Mouse (Mus musculus): Measurements from ENCODE around the gene Rdh7. TPM values are rescaled to one million over a fixed set of nuclear protein-coding genes. Genes with fewer than 3 reads are reported as not detected.
"Not testable (repeated sequence)": the region's sequence is repeated elsewhere in the genome, so short reads cannot be mapped to it uniquely, and the experiment has no call there.

The Rdh7 gene
- polyA plus RNA-seq (2015; fragmentation: Nextera tagmentation; extraction: Ambion mirVana): 0.35 and 0.63 TPM in 2 replicates

DNA sequence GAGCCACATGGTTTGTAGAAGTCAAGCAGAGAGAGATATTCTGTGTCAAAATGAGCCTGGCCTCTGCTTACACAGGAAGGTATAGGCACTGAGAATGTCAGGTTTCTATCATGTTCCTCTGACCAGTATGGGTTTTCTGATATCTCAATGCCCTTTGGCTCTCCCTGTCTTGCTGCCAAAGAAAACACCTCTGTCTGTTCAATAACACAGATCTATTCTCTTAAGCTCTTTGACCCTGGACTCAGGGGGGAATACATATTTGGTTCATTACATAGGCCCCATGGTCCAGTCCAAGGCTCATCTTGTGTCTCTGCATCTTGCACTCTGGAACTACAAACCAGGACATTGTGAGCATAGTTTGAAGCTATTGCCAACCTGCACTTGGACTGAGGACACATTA, at the start of gene Rdh7:
Gene Rdh7 (minus strand): TSS at position 213 of the 400 bp plus-strand sequence.
- H3K27ac ChIP-seq: no peak within 1 kb of the TSS
- H3K4me2 ChIP-seq (replicated peaks): no peak within 1 kb of the TSS
- H3K27me3 ChIP-seq (replicated peaks): no peaks in the 10 kb centered on the region
- ATAC-seq: no peak
- H3K4me1 ChIP-seq (replicated peaks): no peaks in the 10 kb centered on the region
- no peak within 1 kb of the TSS for H3K9ac ChIP-seq
- no peaks in the 10 kb centered on the region for H3K9me3 ChIP-seq
- no peak within 1 kb of the TSS for H3K4me3 ChIP-seq (replicated peaks)
- no peaks in the 10 kb centered on the region for H3K36me3 ChIP-seq

GRCm38 (mm10) chr10:127937428-127938010, 48.9 kb upstream of the Rdh7 start:
- 4% methylated on average over 2 of the region's 2 CpGs for WGBS
- no peak overlapping the region for H3K27ac ChIP-seq
- no peak overlapping the region for H3K9ac ChIP-seq
- H3K27me3 ChIP-seq (replicated peaks): no peaks in the 10 kb centered on the region
- no peaks in the 10 kb centered on the region for H3K36me3 ChIP-seq
- H3K4me1 ChIP-seq (replicated peaks): no peaks in the 10 kb centered on the region
- no peak overlapping the region for H3K4me3 ChIP-seq (replicated peaks)
- no peaks in the 10 kb centered on the region for H3K9me3 ChIP-seq
- H3K4me2 ChIP-seq (replicated peaks): no peak overlapping the region
- peak; percentile 50; the same call in 1 of the 2 replicates for ATAC-seq

DNA sequence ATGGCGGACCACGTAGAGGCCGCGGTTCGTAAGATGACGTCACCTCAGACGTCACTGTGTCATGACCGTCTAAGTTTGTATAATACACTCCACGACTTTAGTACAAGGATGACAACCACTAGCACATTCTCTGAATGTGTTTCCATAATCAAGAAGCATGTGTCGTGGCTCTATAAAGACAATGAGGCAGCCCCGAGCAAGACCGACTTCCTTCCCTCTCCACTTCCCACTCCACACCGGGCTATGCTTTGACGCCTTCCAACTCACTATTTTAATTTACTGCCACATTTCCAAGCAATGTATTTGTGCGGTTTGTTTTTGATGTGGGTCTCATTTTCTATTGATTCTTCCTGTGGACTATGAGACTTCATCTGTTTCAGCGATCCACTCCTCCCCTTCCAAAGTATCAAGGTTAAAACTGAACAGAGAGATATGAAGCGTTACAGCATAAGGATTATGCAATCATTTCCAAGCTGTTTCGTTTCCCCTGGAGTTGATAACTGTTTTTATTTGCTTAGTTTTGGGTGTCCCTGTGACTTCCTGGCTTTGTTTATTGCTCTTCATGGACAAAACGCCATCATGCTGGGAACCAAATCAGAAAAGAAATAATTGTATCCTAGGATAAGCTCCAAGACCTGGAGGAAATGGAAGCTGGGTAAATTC, 48.3 kb upstream of the Rdh7 start:
- Histone ChIP-seq H3K9me3 (no peaks in the 10 kb centered on the region), H3K4me3 (replicated peaks) (no peak overlapping the region), H3K4me2 (replicated peaks) (no peak overlapping the region), H3K27me3 (replicated peaks) (no peaks in the 10 kb centered on the region), H3K27ac (no peak overlapping the region), H3K36me3 (no peaks in the 10 kb centered on the region), H3K4me1 (replicated peaks) (no peaks in the 10 kb centered on the region), H3K9ac (no peak overlapping the region)
- 75% methylated on average over 19 of the region's 19 CpGs for WGBS
- ATAC-seq: peak; percentile 76

DNA sequence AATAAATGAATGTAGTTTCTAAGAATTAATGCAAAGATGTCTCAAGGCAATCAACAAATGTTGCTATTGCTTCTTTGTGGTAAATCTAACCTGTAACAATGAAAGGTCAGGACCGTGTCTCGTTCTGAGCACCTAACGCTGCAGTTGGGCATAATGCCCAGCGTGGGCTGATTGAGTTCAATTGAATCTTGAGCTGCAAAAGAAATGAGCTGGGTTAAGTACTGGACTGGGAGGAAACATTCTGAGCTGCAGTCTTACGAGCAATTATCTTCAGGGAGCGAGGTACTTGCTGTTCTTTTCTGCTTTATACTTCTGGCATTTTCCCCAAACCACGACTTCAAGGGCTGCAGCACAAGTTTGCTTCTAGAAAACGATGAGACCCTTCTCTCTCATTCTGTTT, 47.7 kb upstream of the Rdh7 start:
- H3K27me3 ChIP-seq (replicated peaks): no peaks in the 10 kb centered on the region
- H3K9ac ChIP-seq: no peak overlapping the region
- no peaks in the 10 kb centered on the region for H3K9me3 ChIP-seq
- H3K4me2 ChIP-seq (replicated peaks): no peak overlapping the region
- ATAC-seq: no peak
- no peaks in the 10 kb centered on the region for H3K36me3 ChIP-seq
- no peak overlapping the region for H3K4me3 ChIP-seq (replicated peaks)
- no peaks in the 10 kb centered on the region for H3K4me1 ChIP-seq (replicated peaks)
- no peak overlapping the region for H3K27ac ChIP-seq
- WGBS: 86% methylated on average over 8 of the region's 8 CpGs

DNA sequence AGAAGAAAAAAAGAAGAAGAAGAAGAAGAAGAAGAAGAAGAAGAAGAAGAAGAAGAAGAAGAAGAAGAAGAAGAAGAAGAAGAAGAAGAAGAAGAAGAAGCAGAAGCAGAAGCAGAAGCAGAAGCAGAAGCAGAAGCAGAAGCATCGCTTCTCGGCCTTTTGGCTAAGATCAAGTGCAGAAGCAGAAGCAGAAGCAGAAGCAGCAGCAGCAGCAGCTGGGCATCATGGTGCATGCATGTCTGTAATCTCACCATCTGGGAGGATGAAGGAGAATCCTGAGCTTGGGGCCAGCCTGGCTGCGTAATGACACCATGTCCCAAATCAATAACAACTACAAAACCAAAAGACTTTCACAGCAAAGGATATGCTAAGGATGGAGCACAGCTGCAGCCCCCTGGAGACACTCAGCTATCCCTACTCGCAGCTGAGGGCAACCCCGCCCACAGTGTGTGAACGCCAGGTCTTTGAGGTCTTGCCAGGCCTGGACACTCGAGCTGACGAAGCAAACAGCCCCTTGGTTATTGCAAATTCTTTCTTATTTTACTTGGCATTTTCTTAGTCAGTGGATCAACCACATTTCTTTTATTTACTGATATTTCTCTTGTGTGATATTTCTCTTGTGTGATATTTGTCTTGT, 43.8 kb upstream of the Rdh7 start:
- no peaks in the 10 kb centered on the region for H3K27me3 ChIP-seq (replicated peaks)
- 60% methylated on average over 8 of the region's 8 CpGs for WGBS
- no peaks in the 10 kb centered on the region for H3K36me3 ChIP-seq

GRCm38 (mm10) chr10:127927737-127928136, 39.1 kb upstream of the Rdh7 start:
- ATAC-seq: no peak
- WGBS: 62% methylated on average over 2 of the region's 2 CpGs
- H3K9me3 ChIP-seq: no peaks in the 10 kb centered on the region
- H3K4me1 ChIP-seq (replicated peaks): peaks cover 2% of the 10 kb centered on the region; the same call in 1 of the 2 replicates
- H3K27me3 ChIP-seq (replicated peaks): no peaks in the 10 kb centered on the region
- no peaks in the 10 kb centered on the region for H3K36me3 ChIP-seq
- no peak overlapping the region for H3K9ac ChIP-seq
- no peak overlapping the region for H3K4me3 ChIP-seq (replicated peaks)
- no peak overlapping the region for H3K4me2 ChIP-seq (replicated peaks)
- no peak overlapping the region for H3K27ac ChIP-seq

More for the DNA sequence above, 43.8 kb upstream of the Rdh7 start:
- H3K4me1 ChIP-seq (replicated peaks): no peaks in the 10 kb centered on the region
- no peaks in the 10 kb centered on the region for H3K9me3 ChIP-seq
- H3K4me2 ChIP-seq (replicated peaks): no peak overlapping the region
- no peak overlapping the region for H3K27ac ChIP-seq
- no peak for ATAC-seq
- no peak overlapping the region for H3K4me3 ChIP-seq (replicated peaks)
- no peak overlapping the region for H3K9ac ChIP-seq

DNA sequence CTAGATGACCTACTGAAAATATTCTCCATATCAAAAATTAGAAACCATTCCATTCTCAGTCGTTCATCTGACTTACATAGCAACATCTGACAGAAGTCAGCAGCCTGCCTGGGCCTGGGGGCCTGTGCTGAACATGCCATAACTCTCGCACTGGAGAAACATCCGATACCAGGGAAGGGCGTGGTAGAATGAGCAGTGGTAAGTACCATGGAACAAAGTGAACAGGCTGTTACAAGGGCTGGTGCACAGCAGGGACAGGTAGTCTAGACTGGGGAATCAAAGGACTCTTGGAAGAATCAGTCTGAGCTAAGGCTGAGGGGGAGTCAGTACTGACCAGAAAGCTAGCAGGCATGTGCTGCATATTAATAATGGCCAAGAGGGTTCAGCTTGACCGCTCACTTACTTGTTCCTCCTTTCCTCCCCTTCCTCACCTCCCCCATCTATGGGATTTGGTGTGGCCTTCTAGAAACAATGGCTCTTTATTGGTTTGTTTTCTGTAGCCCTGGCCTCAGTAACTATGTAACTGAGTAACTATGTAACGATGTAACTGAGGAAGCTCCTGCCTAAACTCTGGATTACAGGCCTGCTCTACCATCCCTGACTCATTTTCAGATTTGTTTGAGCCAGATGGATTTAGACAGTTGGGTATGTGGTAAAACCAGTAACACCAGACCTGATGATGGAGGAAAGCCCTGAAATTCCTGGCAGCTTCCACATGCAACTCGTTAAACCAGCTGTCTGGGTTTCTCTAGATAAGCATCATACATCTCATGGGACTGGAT, 36.2 kb upstream of the Rdh7 start:
- H3K4me1 ChIP-seq (replicated peaks): peaks cover 2% of the 10 kb centered on the region; the same call in 1 of the 2 replicates
- H3K9ac ChIP-seq: no peak overlapping the region
- no peaks in the 10 kb centered on the region for H3K9me3 ChIP-seq
- no peak overlapping the region for H3K4me3 ChIP-seq (replicated peaks)
- WGBS: 50% methylated on average over 7 of the region's 7 CpGs
- no peak overlapping the region for H3K4me2 ChIP-seq (replicated peaks)
- H3K27ac ChIP-seq: peak overlapping the region; percentile 36; the same call in 1 of the 2 replicates
- no peaks in the 10 kb centered on the region for H3K36me3 ChIP-seq
- H3K27me3 ChIP-seq (replicated peaks): no peaks in the 10 kb centered on the region
- ATAC-seq: peak; percentile 75

GRCm38 (mm10) chr10:127923024-127923423, 34.4 kb upstream of the Rdh7 start:
- no peaks in the 10 kb centered on the region for H3K27me3 ChIP-seq (replicated peaks)
- no peak for ATAC-seq
- H3K4me3 ChIP-seq (replicated peaks): no peak overlapping the region
- 89% methylated on average over 8 of the region's 8 CpGs for WGBS
- H3K27ac ChIP-seq: no peak overlapping the region
- no peaks in the 10 kb centered on the region for H3K36me3 ChIP-seq
- no peak overlapping the region for H3K4me2 ChIP-seq (replicated peaks)
- H3K4me1 ChIP-seq (replicated peaks): peaks cover 2% of the 10 kb centered on the region; the same call in 1 of the 2 replicates
- H3K9me3 ChIP-seq: no peaks in the 10 kb centered on the region
- no peak overlapping the region for H3K9ac ChIP-seq

- H3K9me3 ChIP-seq: no peaks in the 10 kb centered on the region
- H3K4me1 ChIP-seq (replicated peaks): peaks cover 2% of the 10 kb centered on the region; the same call in 1 of the 2 replicates
- no peaks in the 10 kb centered on the region for H3K27me3 ChIP-seq (replicated peaks)
- no peaks in the 10 kb centered on the region for H3K36me3 ChIP-seq
- 69% methylated on average over 1 of the region's 1 CpGs for WGBS
- ATAC-seq: peak; percentile 37; the same call in 1 of the 2 replicates
- H3K27ac ChIP-seq: no peak overlapping the region
- H3K4me3 ChIP-seq (replicated peaks): no peak overlapping the region
- no peak overlapping the region for H3K4me2 ChIP-seq (replicated peaks)
- H3K9ac ChIP-seq: no peak overlapping the region
These were observed 33.6 kb upstream of the Rdh7 start for GRCm38 (mm10) chr10:127922241-127922640.

DNA sequence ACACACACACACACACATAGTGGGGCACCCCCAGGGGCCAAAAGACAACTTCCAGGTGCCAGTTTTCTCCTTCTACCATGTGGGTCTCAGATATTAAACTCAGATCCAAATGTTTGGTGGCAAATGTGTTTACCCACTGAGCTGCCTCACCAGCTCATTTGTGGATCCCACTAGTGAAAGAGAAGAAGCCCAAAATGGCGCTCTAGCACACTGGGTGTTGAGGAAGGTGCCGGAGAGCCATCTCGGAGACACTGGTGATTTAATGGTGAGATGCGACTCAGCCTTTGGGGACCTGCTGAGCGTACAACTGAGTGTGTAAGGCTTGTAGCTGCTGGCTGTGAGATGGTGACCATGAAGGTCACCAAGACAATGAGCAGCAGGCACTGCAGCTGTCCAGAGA, 29.0 kb upstream of the Rdh7 start:
- 93% methylated on average over 5 of the region's 5 CpGs for WGBS

GRCm38 (mm10) chr10:127917183-127917582, 28.6 kb upstream of the Rdh7 start:
- not testable (repeated sequence) for H3K4me2 ChIP-seq (replicated peaks); H3K4me1 ChIP-seq (replicated peaks); H3K27me3 ChIP-seq (replicated peaks); H3K27ac ChIP-seq; H3K9me3 ChIP-seq; H3K4me3 ChIP-seq (replicated peaks); ATAC-seq; H3K9ac ChIP-seq; H3K36me3 ChIP-seq
- 86% methylated on average over 3 of the region's 3 CpGs for WGBS

More for the DNA sequence above, 29.0 kb upstream of the Rdh7 start:
- no peaks in the 10 kb centered on the region for H3K9me3 ChIP-seq
- H3K27me3 ChIP-seq (replicated peaks): no peaks in the 10 kb centered on the region
- no peak for ATAC-seq
- no peak overlapping the region for H3K4me2 ChIP-seq (replicated peaks)
- no peaks in the 10 kb centered on the region for H3K36me3 ChIP-seq
- no peak overlapping the region for H3K9ac ChIP-seq
- no peak overlapping the region for H3K4me3 ChIP-seq (replicated peaks)
- no peak overlapping the region for H3K27ac ChIP-seq
- H3K4me1 ChIP-seq (replicated peaks): no peaks in the 10 kb centered on the region

DNA sequence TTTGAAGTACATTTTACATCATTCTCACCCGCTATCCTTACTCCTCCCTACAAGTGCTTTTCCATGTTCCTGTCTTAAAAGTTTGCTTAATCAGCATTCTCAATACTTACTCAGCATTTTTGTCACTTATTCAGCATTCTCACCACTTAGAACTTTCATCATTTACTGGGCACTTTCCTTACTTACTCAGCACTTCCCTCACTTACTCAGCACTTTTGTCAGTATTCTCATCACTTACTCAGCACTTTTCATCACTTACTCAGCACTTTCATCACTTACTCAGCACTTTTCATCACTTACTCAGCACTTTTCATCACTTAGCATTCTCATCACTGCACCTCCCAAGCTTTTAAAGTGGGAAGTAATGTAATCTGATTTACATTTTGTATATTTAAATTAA, 27.0 kb upstream of the Rdh7 start:
- H3K9me3 ChIP-seq: no peaks in the 10 kb centered on the region
- no peak overlapping the region for H3K4me3 ChIP-seq (replicated peaks)
- no peaks in the 10 kb centered on the region for H3K36me3 ChIP-seq
- no peaks in the 10 kb centered on the region for H3K4me1 ChIP-seq (replicated peaks)
- H3K27me3 ChIP-seq (replicated peaks): no peaks in the 10 kb centered on the region
- WGBS: 88% methylated on average over 1 of the region's 1 CpGs
- no peak overlapping the region for H3K4me2 ChIP-seq (replicated peaks)
- no peak overlapping the region for H3K9ac ChIP-seq
- H3K27ac ChIP-seq: no peak overlapping the region
- ATAC-seq: no peak
